Mouse (Mus musculus): Measurements from ENCODE around the gene Cby3. TPM values are rescaled to one million over a fixed set of nuclear protein-coding genes. Genes with fewer than 3 reads are reported as not detected.
A peak's percentile ranks its signal among the peaks of the same experiment; 100 is the strongest.
"Not testable (repeated sequence)": the region's sequence is repeated elsewhere in the genome, so short reads cannot be mapped to it uniquely, and the experiment has no call there.

Cby3 gene
- polyA plus RNA-seq, 1 experiment from 2014 or later = 1.8 TPM

DNA sequence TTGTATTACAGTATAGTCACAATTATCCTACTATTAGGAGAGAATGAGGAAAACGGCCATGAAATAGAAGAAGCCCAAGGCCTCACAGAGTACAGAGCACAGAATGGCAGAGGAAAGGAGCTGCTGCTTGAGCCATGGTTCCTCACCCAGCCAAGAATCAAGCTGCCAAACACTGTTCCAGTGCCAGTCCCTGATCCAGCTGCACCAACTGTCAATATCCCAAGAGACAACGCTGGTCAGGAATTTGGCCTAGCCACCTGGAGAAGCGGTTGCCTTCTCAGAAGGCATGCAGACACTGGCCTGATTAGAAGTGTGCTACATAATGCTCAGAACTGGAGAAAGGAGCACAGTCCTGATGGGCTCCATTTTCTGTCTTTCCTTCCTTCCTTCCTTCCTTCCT, 21.1 kb upstream of the Cby3 start:
- H3K36me3 ChIP-seq = no peaks in the 10 kb centered on the region
- H3K27ac ChIP-seq (replicated peaks) = no peak overlapping the region
- H3K4me1 ChIP-seq = no peaks in the 10 kb centered on the region
- no peak overlapping the region for H3K4me2 ChIP-seq
- no peak overlapping the region for H3K9ac ChIP-seq (replicated peaks)
- H3K27me3 ChIP-seq (replicated peaks) = no peaks in the 10 kb centered on the region
- no peaks in the 10 kb centered on the region for H3K9me3 ChIP-seq (replicated peaks)
- H3K4me3 ChIP-seq (replicated peaks) = no peak overlapping the region
- no peak for ATAC-seq (ENCODE audit: low FRiP score)
- WGBS = 92% methylated on average over 3 of the region's 3 CpGs

DNA sequence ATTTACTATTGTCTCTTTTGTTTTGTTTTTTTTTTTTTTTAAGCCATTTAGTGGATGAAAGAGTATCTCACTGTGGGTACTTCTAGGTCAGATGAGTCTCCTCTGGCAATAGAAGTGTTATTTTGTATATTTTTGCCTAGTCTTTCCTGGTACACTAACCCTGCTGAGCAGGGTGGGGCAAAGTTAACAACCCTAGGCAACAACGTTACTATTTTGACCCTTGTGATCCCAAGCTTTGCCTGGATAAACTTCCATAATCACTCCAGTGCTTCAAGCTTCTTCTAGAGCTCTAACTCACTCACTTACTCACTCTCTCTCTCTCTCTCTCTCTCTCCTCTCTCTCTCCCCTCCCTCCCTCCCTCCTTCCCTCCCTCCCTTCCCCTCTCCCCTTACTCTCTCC, 18.1 kb upstream of the Cby3 start:
- no peaks in the 10 kb centered on the region for H3K4me1 ChIP-seq
- no peak overlapping the region for H3K9ac ChIP-seq (replicated peaks)
- 36% methylated on average over 1 of the region's 1 CpGs for WGBS
- no peaks in the 10 kb centered on the region for H3K36me3 ChIP-seq
- no peak overlapping the region for H3K27ac ChIP-seq (replicated peaks)
- no peak overlapping the region for H3K4me2 ChIP-seq
- ATAC-seq (ENCODE audit: low FRiP score) = no peak
- H3K9me3 ChIP-seq (replicated peaks) = no peaks in the 10 kb centered on the region
- no peaks in the 10 kb centered on the region for H3K27me3 ChIP-seq (replicated peaks)
- no peak overlapping the region for H3K4me3 ChIP-seq (replicated peaks)

DNA sequence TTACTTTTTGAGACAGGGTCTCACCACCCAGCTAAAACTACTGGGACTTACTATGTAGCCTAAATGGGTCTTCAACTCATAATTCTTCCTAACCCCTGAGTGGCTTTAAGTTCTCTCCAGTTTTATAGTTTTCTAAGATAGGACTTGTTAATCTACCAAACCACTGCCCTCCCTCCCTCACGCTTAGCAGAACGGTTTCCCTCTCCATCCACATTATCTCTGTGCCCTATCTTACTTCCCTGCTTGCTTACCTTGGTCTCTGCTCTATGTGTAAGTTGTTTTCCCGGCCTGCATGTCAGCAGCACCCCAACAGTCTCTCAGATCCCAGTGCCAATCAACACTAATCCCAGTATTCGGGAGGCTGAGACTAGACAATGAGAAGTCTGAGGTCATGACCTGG, 17.4 kb upstream of the Cby3 start:
- 78% methylated on average over 4 of the region's 4 CpGs for WGBS
- Histone ChIP-seq H3K4me1 (no peaks in the 10 kb centered on the region), H3K4me2 (no peak overlapping the region), H3K4me3 (replicated peaks) (no peak overlapping the region), H3K9me3 (replicated peaks) (no peaks in the 10 kb centered on the region), H3K9ac (replicated peaks) (no peak overlapping the region), H3K36me3 (no peaks in the 10 kb centered on the region), H3K27me3 (replicated peaks) (no peaks in the 10 kb centered on the region), H3K27ac (replicated peaks) (no peak overlapping the region)
- no peak for ATAC-seq (ENCODE audit: low FRiP score)

GRCm38 (mm10) chr11:50345486-50345885, 8.8 kb upstream of the Cby3 start:
- WGBS = 82% methylated on average over 4 of the region's 4 CpGs
- no peak overlapping the region for H3K9ac ChIP-seq (replicated peaks)
- H3K36me3 ChIP-seq = no peaks in the 10 kb centered on the region
- H3K4me1 ChIP-seq = no peaks in the 10 kb centered on the region
- no peak for ATAC-seq (ENCODE audit: low FRiP score)
- H3K9me3 ChIP-seq (replicated peaks) = no peaks in the 10 kb centered on the region
- no peak overlapping the region for H3K4me2 ChIP-seq
- H3K27me3 ChIP-seq (replicated peaks) = no peaks in the 10 kb centered on the region
- no peak overlapping the region for H3K4me3 ChIP-seq (replicated peaks)
- no peak overlapping the region for H3K27ac ChIP-seq (replicated peaks)

DNA sequence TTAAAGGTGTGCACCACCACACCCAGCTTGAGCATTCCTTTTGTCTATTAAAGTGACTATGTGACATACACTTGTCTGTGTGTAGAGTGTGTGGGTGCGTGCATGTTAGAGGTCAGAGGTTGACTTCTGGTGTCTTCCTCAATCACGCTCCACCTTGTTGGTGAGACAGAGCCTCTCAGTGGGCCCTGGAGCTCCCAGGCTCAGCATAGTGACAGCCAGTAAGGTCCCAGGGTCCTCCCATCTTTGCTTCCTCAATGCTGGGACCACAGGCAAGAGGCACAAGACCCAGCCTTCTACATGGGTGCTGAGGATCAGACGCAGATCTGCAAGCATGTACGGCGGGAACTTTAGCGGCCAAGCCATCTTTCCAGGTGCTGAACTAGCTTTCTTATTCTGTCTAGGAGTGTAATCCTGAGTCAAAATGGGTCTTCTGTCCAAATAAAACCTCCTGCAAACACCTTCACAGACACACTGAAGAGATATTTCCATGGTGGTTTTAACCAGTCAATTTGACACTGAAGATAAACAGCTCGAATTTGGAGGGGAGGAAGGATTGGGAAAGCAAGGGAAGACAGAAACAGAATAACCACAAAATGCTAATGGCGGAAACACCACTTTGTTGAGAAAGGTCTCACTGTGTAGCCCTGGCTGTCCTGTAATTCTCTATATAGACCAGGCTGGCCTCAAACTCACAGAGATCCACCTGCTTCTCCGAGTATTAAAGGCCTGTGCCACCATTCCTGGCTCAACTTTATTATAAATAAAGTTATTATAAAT, 7.8 kb upstream of the Cby3 start:
- Histone ChIP-seq H3K27me3 (replicated peaks) (no peaks in the 10 kb centered on the region), H3K4me3 (replicated peaks) (no peak overlapping the region), H3K9ac (replicated peaks) (no peak overlapping the region), H3K4me2 (no peak overlapping the region), H3K27ac (replicated peaks) (no peak overlapping the region), H3K9me3 (replicated peaks) (no peaks in the 10 kb centered on the region), H3K36me3 (no peaks in the 10 kb centered on the region), H3K4me1 (no peaks in the 10 kb centered on the region)
- ATAC-seq (ENCODE audit: low FRiP score) = no peak
- WGBS = 90% methylated on average over 9 of the region's 9 CpGs

DNA sequence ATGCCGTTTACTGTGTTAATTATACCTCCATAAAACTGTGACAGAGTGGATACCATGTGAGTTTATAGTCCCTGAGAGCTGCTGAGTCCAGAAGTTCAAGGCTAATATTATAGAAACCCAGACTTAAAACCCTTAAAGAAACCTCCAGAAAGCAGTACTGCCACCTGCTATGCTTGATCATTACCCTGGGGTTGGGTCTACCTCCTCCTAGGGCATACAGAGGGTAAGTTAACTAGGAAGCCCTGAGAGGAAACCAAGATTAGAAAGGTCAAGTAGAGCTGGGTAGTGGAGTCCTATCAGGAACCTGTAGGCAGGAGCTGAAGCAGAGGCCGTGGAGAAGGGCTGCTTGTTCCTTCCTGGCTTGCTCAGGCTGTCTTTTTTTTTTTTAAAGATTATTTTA, 2.1 kb upstream of the Cby3 start:
- Histone ChIP-seq H3K4me1 (0 out of 2 replicates have a peak, but pooled peaks cover 2% of the 10 kb centered on the region), H3K4me3 (replicated peaks) (no peak overlapping the region), H3K9me3 (replicated peaks) (no peaks in the 10 kb centered on the region), H3K9ac (replicated peaks) (no peak overlapping the region), H3K4me2 (no peak overlapping the region), H3K27ac (replicated peaks) (no peak overlapping the region), H3K27me3 (replicated peaks) (no peaks in the 10 kb centered on the region), H3K36me3 (no peaks in the 10 kb centered on the region)
- no peak for ATAC-seq (ENCODE audit: low FRiP score)
- WGBS = 72% methylated on average over 2 of the region's 2 CpGs

DNA sequence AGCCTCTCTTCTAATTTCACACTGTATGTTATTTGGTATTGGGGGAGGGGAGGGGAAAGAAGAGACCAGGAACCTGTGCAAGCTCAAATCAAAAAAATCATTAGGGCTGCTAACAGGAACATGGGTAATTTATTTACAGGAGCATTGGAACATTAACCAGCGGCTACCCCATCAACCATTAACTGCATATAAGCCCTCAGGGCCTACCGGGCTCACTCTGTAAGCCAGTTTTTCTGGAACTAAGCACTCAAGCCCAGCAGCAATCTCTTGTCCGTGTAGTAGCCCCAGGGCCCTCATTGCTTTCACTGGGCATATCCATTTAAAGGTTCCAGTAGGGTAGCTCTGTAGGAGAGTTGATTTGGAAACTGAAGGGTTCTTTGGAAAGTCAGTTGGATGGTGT, 589 bp downstream of the Cby3 start:
- Histone ChIP-seq H3K9me3 (replicated peaks) (no peaks in the 10 kb centered on the region), H3K4me1 (peaks cover 16% of the 10 kb centered on the region), H3K27ac (replicated peaks) (no peak overlapping the region), H3K4me2 (no peak overlapping the region), H3K4me3 (replicated peaks) (no peak overlapping the region), H3K36me3 (no peaks in the 10 kb centered on the region), H3K27me3 (replicated peaks) (0 out of 2 replicates have a peak, but pooled peaks cover 4% of the 10 kb centered on the region), H3K9ac (replicated peaks) (no peak overlapping the region)
- no peak for ATAC-seq (ENCODE audit: low FRiP score)
- WGBS = 58% methylated on average over 3 of the region's 3 CpGs

- Histone ChIP-seq H3K4me2 (no peak overlapping the region), H3K9ac (replicated peaks) (no peak overlapping the region), H3K4me3 (replicated peaks) (no peak overlapping the region), H3K27me3 (replicated peaks) (0 out of 2 replicates have a peak, but pooled peaks cover 4% of the 10 kb centered on the region), H3K9me3 (replicated peaks) (no peaks in the 10 kb centered on the region), H3K36me3 (no peaks in the 10 kb centered on the region), H3K27ac (replicated peaks) (no peak overlapping the region), H3K4me1 (peaks cover 16% of the 10 kb centered on the region)
- 68% methylated on average over 1 of the region's 1 CpGs for WGBS
- ATAC-seq (ENCODE audit: low FRiP score) = no peak
Measured at GRCm38 (mm10) chr11:50355395-50355794, 1.1 kb downstream of the Cby3 start.

DNA sequence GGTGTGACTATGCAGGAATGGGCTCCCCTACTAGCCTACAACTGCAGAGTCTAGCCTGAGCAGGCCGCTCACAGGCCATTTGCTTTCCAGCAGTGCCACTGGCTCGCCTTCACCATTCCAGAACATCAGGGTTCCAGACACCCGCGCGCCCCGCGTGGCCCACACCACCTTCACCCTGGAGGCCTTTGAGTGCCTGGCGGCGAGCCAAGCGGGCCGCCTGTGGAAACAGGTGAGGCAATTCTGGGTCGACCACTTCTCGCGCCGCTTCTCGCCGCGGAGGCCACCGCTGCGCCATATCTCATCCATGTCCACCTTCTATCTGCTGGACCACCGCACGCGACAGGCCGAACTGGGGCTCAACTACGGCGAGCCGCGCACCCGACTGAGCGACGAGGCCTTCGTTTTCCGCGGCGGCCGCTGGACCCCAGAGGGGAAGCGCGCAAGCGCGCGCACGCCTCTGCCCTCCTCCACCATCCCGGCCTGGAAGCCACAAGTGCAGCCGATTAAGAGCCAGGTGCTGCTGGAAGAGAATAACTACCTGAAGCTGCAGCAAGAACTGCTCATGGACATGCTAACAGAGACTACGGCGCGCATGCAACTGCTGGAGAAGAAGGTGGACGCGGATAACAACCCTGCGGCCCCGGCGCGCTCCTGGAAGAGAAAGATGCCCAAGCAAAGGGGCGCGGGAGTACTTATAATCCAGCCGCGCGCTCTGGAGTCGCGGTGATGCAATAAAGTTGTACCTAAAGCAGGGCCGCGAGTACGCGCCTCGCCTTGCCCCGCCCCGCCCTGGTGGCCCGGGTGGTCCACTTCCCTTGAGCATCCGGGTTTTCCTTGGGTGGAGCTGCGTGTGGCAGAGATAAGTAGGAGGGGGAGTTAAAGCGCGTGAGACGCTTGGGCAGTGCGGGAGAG, 4.9 kb downstream of the Cby3 start:
- 2% methylated on average over 74 of the region's 74 CpGs for WGBS

DNA sequence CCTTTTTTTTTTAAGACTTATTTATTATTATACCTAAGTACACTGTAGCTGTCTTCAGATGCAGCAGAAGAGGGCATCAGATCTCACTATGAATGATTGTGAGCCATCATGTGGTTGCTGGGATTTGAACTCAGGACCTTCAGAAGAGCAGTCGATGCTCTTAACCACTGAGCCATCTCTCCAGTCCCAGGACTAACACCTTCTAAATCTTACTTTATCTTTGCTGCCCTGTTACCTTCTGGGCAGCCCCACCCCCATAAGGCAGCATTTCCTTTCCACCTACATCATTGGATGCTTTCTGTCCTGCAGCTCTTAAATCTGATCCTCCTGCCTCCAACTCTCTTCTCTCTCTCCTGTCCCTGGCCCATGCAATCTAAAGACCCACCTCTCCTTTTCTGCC, 7.0 kb downstream of the Cby3 start:
- H3K9ac ChIP-seq (replicated peaks); H3K4me3 ChIP-seq (replicated peaks); H3K36me3 ChIP-seq; H3K9me3 ChIP-seq (replicated peaks); H3K27ac ChIP-seq (replicated peaks); H3K27me3 ChIP-seq (replicated peaks); H3K4me2 ChIP-seq; ATAC-seq (ENCODE audit: low FRiP score): not testable (repeated sequence)
- H3K4me1 ChIP-seq = peaks cover 13% of the 10 kb centered on the region
- 81% methylated on average over 1 of the region's 1 CpGs for WGBS

More for the DNA sequence above, 4.9 kb downstream of the Cby3 start:
- peak; percentile 86 for ATAC-seq (ENCODE audit: low FRiP score)
- peak overlapping the region; percentile 55 for H3K4me3 ChIP-seq (replicated peaks)
- peaks cover 16% of the 10 kb centered on the region for H3K4me1 ChIP-seq
- H3K36me3 ChIP-seq = no peaks in the 10 kb centered on the region
- peak overlapping the region; percentile 82 for H3K27ac ChIP-seq (replicated peaks)
- H3K27me3 ChIP-seq (replicated peaks) = 0 out of 2 replicates have a peak, but pooled peaks cover 4% of the 10 kb centered on the region
- H3K9ac ChIP-seq (replicated peaks) = peak overlapping the region; percentile 54
- H3K4me2 ChIP-seq = peak overlapping the region; percentile 92
- H3K9me3 ChIP-seq (replicated peaks) = no peaks in the 10 kb centered on the region

- Histone ChIP-seq H3K4me3 (replicated peaks) (no peak overlapping the region), H3K27ac (replicated peaks) (no peak overlapping the region), H3K9me3 (replicated peaks) (no peaks in the 10 kb centered on the region), H3K36me3 (no peaks in the 10 kb centered on the region), H3K4me1 (peaks cover 2% of the 10 kb centered on the region; the same call in 1 of the 2 replicates), H3K9ac (replicated peaks) (no peak overlapping the region), H3K27me3 (replicated peaks) (no peaks in the 10 kb centered on the region), H3K4me2 (no peak overlapping the region)
- ATAC-seq (ENCODE audit: low FRiP score) = peak; percentile 67; the same call in 1 of the 2 replicates
- WGBS = 10% methylated on average over 4 of the region's 4 CpGs
Measured at GRCm38 (mm10) chr11:50364548-50364947, 10.3 kb downstream of the Cby3 start.

GRCm38 (mm10) chr11:50365322-50365721, 11.1 kb downstream of the Cby3 start:
- H3K27ac ChIP-seq (replicated peaks) = no peak overlapping the region
- H3K9ac ChIP-seq (replicated peaks) = no peak overlapping the region
- no peak overlapping the region for H3K4me2 ChIP-seq
- no peak overlapping the region for H3K4me3 ChIP-seq (replicated peaks)
- no peaks in the 10 kb centered on the region for H3K36me3 ChIP-seq
- H3K27me3 ChIP-seq (replicated peaks) = no peaks in the 10 kb centered on the region
- no peaks in the 10 kb centered on the region for H3K9me3 ChIP-seq (replicated peaks)
- no peak for ATAC-seq (ENCODE audit: low FRiP score)
- H3K4me1 ChIP-seq = no peaks in the 10 kb centered on the region

Data from neural tube, embryonic 15.5 days (tissue).